Mouse (Mus musculus) adrenal gland (tissue): ENCODE data around the gene Grm2.
"Not testable (repeated sequence)": the region's sequence is repeated elsewhere in the genome, so short reads cannot be mapped to it uniquely, and the experiment has no call there.

Experiments
- intact Hi-C: fragments of 180-260 bp; cut with DNase I; formaldehyde crosslinking; loops from one replicate; pipeline ENCODE4 v1.15.1; 2025

The Grm2 gene

GRCm38 (mm10) chr9:106656820-106657219, 938 bp upstream of the Grm2 start:
- intact Hi-C loops = no loop called here

GRCm38 (mm10) chr9:106652720-106653119, 3.2 kb downstream of the Grm2 start:
- intact Hi-C loops = no loop called here

- intact Hi-C loops = loop anchor here (10.0 kb wide), 1 partner anchor 112 kb away; no protein-coding TSS in a partner anchor
Observed at GRCm38 (mm10) chr9:106647226-106647625, 8.7 kb downstream of the Grm2 start.

- intact Hi-C loops = loop anchor here (10.0 kb wide), 1 partner anchor 111 kb away; no protein-coding TSS in a partner anchor
Observed at GRCm38 (mm10) chr9:106645684-106646271, 10.1 kb downstream of the Grm2 start.

GRCm38 (mm10) chr9:106643787-106644186, 12.1 kb downstream of the Grm2 start:
- intact Hi-C loops = loop anchor here (2.0 to 10.0 kb wide), 2 partner anchors 43 to 109 kb away; no protein-coding TSS in a partner anchor

GRCm38 (mm10) chr9:106643128-106643527, 12.8 kb downstream of the Grm2 start:
- intact Hi-C loops = loop anchor here (2.0 to 10.0 kb wide), 2 partner anchors 42 to 108 kb away; no protein-coding TSS in a partner anchor

GRCm38 (mm10) chr9:106641346-106641745, 14.5 kb downstream of the Grm2 start:
- intact Hi-C loops = loop anchor here (10.0 kb wide), 1 partner anchor 107 kb away; no protein-coding TSS in a partner anchor

- intact Hi-C loops = no loop called here
Observed at GRCm38 (mm10) chr9:106638154-106638553, 17.7 kb downstream of the Grm2 start.

GRCm38 (mm10) chr9:106632185-106632584, 23.7 kb downstream of the Grm2 start:
- intact Hi-C loops = no loop called here

GRCm38 (mm10) chr9:106627796-106628195, 28.1 kb downstream of the Grm2 start:
- intact Hi-C loops = not testable (repeated sequence)

- intact Hi-C loops = no loop called here
Observed at GRCm38 (mm10) chr9:106626282-106626681, 29.6 kb downstream of the Grm2 start, which contains the start of gene Iqcf6. Gene Iqcf6 (plus strand): TSS chr9:106626582.

- intact Hi-C loops = no loop called here
Observed at GRCm38 (mm10) chr9:106617496-106617895, 38.4 kb downstream of the Grm2 start.

- intact Hi-C loops = no loop called here
Observed at GRCm38 (mm10) chr9:106616306-106616705, 39.6 kb downstream of the Grm2 start.

GRCm38 (mm10) chr9:106614616-106615015, 41.3 kb downstream of the Grm2 start:
- intact Hi-C loops = no loop called here

- intact Hi-C loops = no loop called here
Observed at GRCm38 (mm10) chr9:106613951-106614350, 41.9 kb downstream of the Grm2 start.

- intact Hi-C loops = no loop called here
Observed at GRCm38 (mm10) chr9:106610727-106611126, 45.2 kb downstream of the Grm2 start.

GRCm38 (mm10) chr9:106600546-106600945, 55.3 kb downstream of the Grm2 start:
- intact Hi-C loops = loop anchor here (2.0 kb wide), 1 partner anchor 42 kb away; no protein-coding TSS in a partner anchor

GRCm38 (mm10) chr9:106598466-106598865, 57.4 kb downstream of the Grm2 start:
- intact Hi-C loops = no loop called here

- intact Hi-C loops = no loop called here
Observed at GRCm38 (mm10) chr9:106595836-106596235, 60.0 kb downstream of the Grm2 start.

- intact Hi-C loops = not testable (repeated sequence)
Observed at GRCm38 (mm10) chr9:106595402-106595801, 60.5 kb downstream of the Grm2 start.
